Mouse (Mus musculus) liver, postnatal 0 days (tissue): ENCODE measurements around the gene Nlrc3. TPM values are rescaled to one million over a fixed set of nuclear protein-coding genes. Genes with fewer than 3 reads are reported as not detected.

Source experiments
- ATAC-seq: fragments of 200-750 bp; cut with Nextera tagmentation; 2 replicates; pipeline ENCODE4 v1.8.0; 2017; ENCODE audit warnings: mild to moderate bottlenecking, moderate library complexity
- DNase-seq: peaks from one replicate; pipeline ENCODE4 v3.0.0-alpha.2; 2016
- H3K27ac ChIP-seq: fragments of 300-500 bp; sonication (generic); 2 replicates; pipeline ENCODE4 v1.5.1; 2014; ENCODE audit warnings: antibody characterized with exemption, moderate library complexity, mild to moderate bottlenecking, low read depth
- H3K27me3 ChIP-seq: fragments of 300-500 bp; sonication (generic); 2 replicates; pipeline ENCODE4 v1.6.1; 2014; ENCODE audit warnings: low read length, control low read depth, mixed read lengths; ENCODE audit not compliant: insufficient read depth
- H3K36me3 ChIP-seq: fragments of 300-500 bp; sonication (generic); replicated peaks from 2 replicates; pipeline ENCODE4 v1.6.1; 2014; ENCODE audit warnings: mild to moderate bottlenecking, control low read depth, low read length, moderate library complexity, mixed read lengths; ENCODE audit not compliant: insufficient read depth
- H3K4me1 ChIP-seq: fragments of 300-500 bp; sonication (generic); 2 replicates; pipeline ENCODE4 v1.6.1; 2014; ENCODE audit warnings: antibody characterized with exemption, mild to moderate bottlenecking, control low read depth; ENCODE audit not compliant: insufficient read depth
- H3K4me2 ChIP-seq: fragments of 300-500 bp; sonication (generic); 2 replicates; pipeline ENCODE4 v1.6.1; 2014; ENCODE audit warnings: low read depth, mild to moderate bottlenecking, low read length, moderate library complexity, mixed read lengths
- H3K4me3 ChIP-seq: fragments of 300-500 bp; sonication (generic); 2 replicates; pipeline ENCODE4 v1.5.1; 2014; ENCODE audit warnings: low read depth, low read length
- H3K9ac ChIP-seq: fragments of 300-500 bp; sonication (generic); replicated peaks from 2 replicates; pipeline ENCODE4 v1.6.1; 2014; ENCODE audit warnings: mild to moderate bottlenecking, moderate library complexity
- H3K9me3 ChIP-seq: fragments of 300-500 bp; sonication (generic); 2 replicates; pipeline ENCODE4 v1.6.1; 2016; ENCODE audit warnings: mild to moderate bottlenecking, control low read depth, low read length, mixed read lengths
- CTCF ChIP-seq: sonication (generic); IDR thresholded peaks from 2 replicates; pipeline ENCODE4 v1.5.1; 2016; ENCODE audit warnings: antibody characterized with exemption, low read depth
- EP300 ChIP-seq: IDR thresholded peaks from 2 replicates; pipeline ENCODE4 v1.6.1; 2016; ENCODE audit warnings: antibody characterized with exemption, low read depth, mild to moderate bottlenecking
- WGBS: fragments of 180-500 bp; shearing (Covaris S2); extraction: QIAGEN DNeasy Blood & Tissue Kit; methylation state at CpG from one replicate; pipeline ENCODE4 v1.1.7; 2014; ENCODE audit not compliant: insufficient replicate concordance; 5-methylcytosine and 5-hydroxymethylcytosine counted together
- microRNA-seq: library from miRNA; unstranded; fragments of <30 nt; microRNA quantifications from one replicate; pipeline ENCODE4, GENCODE M21; 2016
- polyA plus RNA-seq: library from polyadenylated mRNA; unstranded; fragments of >200 nt; fragmentation: Nextera tagmentation; extraction: Ambion mirVana; gene quantifications from 2 replicates; pipeline ENCODE4 v1.2.1, GENCODE M21; 2015

Gene Nlrc3
- polyA plus RNA-seq, 1 experiment from 2014 or later: 0.29 TPM

DNA sequence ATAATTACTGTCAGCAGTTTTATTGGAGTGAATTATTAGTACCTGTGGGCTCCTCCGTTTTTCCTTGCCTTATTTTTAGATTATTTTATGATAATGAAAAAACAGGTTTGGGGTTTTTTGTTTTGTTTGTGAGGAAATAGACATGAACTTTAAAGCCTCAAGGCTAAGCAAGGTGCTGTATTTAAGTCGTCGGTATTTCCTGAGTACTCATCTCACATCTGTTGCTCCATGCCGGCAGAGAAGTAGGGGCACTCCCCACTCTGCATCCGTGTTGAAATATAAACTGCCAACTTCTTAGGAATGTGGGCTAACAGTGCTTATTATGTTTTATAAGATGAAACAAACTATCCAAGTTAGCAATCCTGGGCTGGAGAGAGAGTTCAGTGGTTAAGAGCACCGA lies 80.4 kb downstream of the Nlrc3 start:
- peak overlapping the region; percentile 47 for H3K4me2 ChIP-seq
- 68% methylated on average over 6 of the region's 6 CpGs for WGBS
- no peak for DNase-seq
- TF ChIP-seq EP300: no peak
- TF ChIP-seq CTCF: no peak
- H3K36me3 ChIP-seq: peaks cover 52% of the 10 kb centered on the region
- H3K4me3 ChIP-seq: no peak overlapping the region
- ATAC-seq: no peak
- peaks cover 12% of the 10 kb centered on the region for H3K4me1 ChIP-seq
- no peaks in the 10 kb centered on the region for H3K9me3 ChIP-seq
- H3K27me3 ChIP-seq: no peaks in the 10 kb centered on the region
- no peak overlapping the region for H3K9ac ChIP-seq
- H3K27ac ChIP-seq: peak overlapping the region; percentile 88; the same call in 1 of the 2 replicates

DNA sequence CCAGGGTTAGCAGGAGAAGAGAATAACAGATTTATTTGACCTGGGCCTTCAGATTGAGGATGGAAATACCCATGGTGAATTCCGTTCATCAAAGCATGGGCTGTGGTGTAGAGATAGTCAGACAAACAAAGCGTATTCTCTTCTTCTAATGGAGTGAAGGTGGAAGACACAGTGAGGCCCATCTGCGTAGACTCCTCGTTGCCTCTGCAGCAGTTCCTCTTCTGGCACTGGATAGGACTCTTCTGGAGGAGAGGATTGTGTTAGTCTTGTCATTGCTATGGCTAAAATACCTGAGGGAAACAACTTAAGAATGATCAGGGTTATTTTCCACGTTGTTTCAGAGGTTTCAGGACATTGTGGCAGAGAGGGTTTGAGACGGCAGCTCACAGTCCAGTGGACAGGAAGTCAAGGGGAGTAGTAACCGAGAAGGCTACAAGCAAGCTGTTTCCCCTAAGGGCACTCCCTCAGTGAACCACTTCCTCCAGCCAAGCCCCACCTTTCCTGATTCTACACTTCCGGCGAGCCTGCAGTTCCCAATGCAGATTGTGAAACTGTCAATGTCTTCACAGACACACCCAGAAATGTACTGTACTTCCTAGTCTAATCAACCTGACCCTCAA lies 81.1 kb downstream of the Nlrc3 start:
- WGBS: 30% methylated on average over 9 of the region's 9 CpGs

More for the DNA sequence above, 81.1 kb downstream of the Nlrc3 start:
- DNase-seq: peak; percentile 68
- Histone ChIP-seq H3K4me1 (peaks cover 12% of the 10 kb centered on the region), H3K27ac (peak overlapping the region; percentile 88), H3K4me2 (peak overlapping the region; percentile 47), H3K9ac (peak overlapping the region; percentile 7; the same call in 1 of the 2 replicates), H3K9me3 (no peaks in the 10 kb centered on the region), H3K4me3 (peak overlapping the region; percentile 8), H3K36me3 (peaks cover 45% of the 10 kb centered on the region), H3K27me3 (no peaks in the 10 kb centered on the region)
- TF ChIP-seq EP300 (peak; percentile 61; the same call in 1 of the 2 replicates), CTCF (no peak)
- peak; percentile 88 for ATAC-seq

Small RNAs within 50 kb of the gene (microRNA-seq; reads per million reads assigned to microRNA genes)
- not detected for gene Gm23493

Other genes with a start within 250 kb of the Nlrc3 start
- gene Zfp263, start 232.5 kb downstream of the Nlrc3 start, polyA plus RNA-seq: 9.7 and 10.7 TPM in 2 replicates
- not detected in 2 replicates for gene Olfr15, start 145.8 kb downstream of the Nlrc3 start, polyA plus RNA-seq
- 0.57 and 0.70 TPM in 2 replicates for gene Zfp174, start 129.4 kb downstream of the Nlrc3 start, polyA plus RNA-seq
- gene Naa60, start 104.3 kb downstream of the Nlrc3 start, polyA plus RNA-seq: 33.2 and 33.9 TPM in 2 replicates
- gene Zfp597, start 92.1 kb downstream of the Nlrc3 start, polyA plus RNA-seq: 1.8 and 2.7 TPM in 2 replicates
- 3.4 and 3.9 TPM in 2 replicates for gene Gm20695, start 92.0 kb downstream of the Nlrc3 start, polyA plus RNA-seq
- gene 1700037C18Rik, start 67.9 kb downstream of the Nlrc3 start, polyA plus RNA-seq: 1.9 and 2.4 TPM in 2 replicates
- 6.6 and 6.9 TPM in 2 replicates for gene Cluap1, start 67.8 kb downstream of the Nlrc3 start, polyA plus RNA-seq
- gene Slx4, start 27.1 kb upstream of the Nlrc3 start, polyA plus RNA-seq: 2.5 and 2.9 TPM in 2 replicates
- 0.18 and 0.43 TPM in 2 replicates for gene Dnase1, start 60.3 kb upstream of the Nlrc3 start, polyA plus RNA-seq
- gene Trap1, start 101.2 kb upstream of the Nlrc3 start, polyA plus RNA-seq: 55.3 and 61.2 TPM in 2 replicates
- 8.7 and 8.9 TPM in 2 replicates for gene Crebbp, start 237.4 kb upstream of the Nlrc3 start, polyA plus RNA-seq